Mouse (Mus musculus) embryonic facial prominence, embryonic 12.5 days (tissue): ENCODE measurements around the gene Mogs. TPM values are rescaled to one million over a fixed set of nuclear protein-coding genes. Genes with fewer than 3 reads are reported as not detected.

Experiments used
- ATAC-seq: fragments of 200-750 bp; cut with Nextera tagmentation; 2 replicates; pipeline ENCODE4 v1.8.0; 2017; ENCODE audit not compliant: insufficient number of reproducible peaks, insufficient read depth, low FRiP score, low TSS enrichment
- H3K27ac ChIP-seq: fragments of 300-500 bp; sonication (generic); 2 replicates; pipeline ENCODE4 v1.5.1; 2016; ENCODE audit warnings: mild to moderate bottlenecking
- H3K27me3 ChIP-seq: fragments of 300-500 bp; sonication (generic); 2 replicates; pipeline ENCODE4 v1.6.1; 2016; ENCODE audit warnings: mild to moderate bottlenecking, moderate library complexity
- H3K36me3 ChIP-seq: fragments of 300-500 bp; sonication (generic); 2 replicates; pipeline ENCODE4 v1.6.1; 2016; ENCODE audit warnings: mild to moderate bottlenecking
- H3K4me1 ChIP-seq: fragments of 300-500 bp; sonication (generic); 2 replicates; pipeline ENCODE4 v1.6.1; 2016
- H3K4me2 ChIP-seq: fragments of 300-500 bp; sonication (generic); replicated peaks from 2 replicates; pipeline ENCODE4 v1.6.1; 2016; ENCODE audit warnings: mild to moderate bottlenecking, moderate library complexity
- H3K4me3 ChIP-seq: fragments of 300-500 bp; sonication (generic); 2 replicates; pipeline ENCODE4 v1.5.1; 2016; ENCODE audit warnings: mild to moderate bottlenecking
- H3K9ac ChIP-seq: fragments of 300-500 bp; sonication (generic); 2 replicates; pipeline ENCODE4 v1.6.1; 2016; ENCODE audit warnings: mild to moderate bottlenecking, moderate library complexity
- H3K9me3 ChIP-seq: fragments of 300-500 bp; sonication (generic); 2 replicates; pipeline ENCODE4 v1.6.1; 2016; ENCODE audit warnings: mild to moderate bottlenecking, moderate library complexity
- WGBS: fragments of 180-500 bp; shearing (Covaris S2); methylation state at CpG from one replicate; pipeline ENCODE4 v1.1.7; 2016; 5-methylcytosine and 5-hydroxymethylcytosine counted together
- polyA plus RNA-seq: library from polyadenylated mRNA; unstranded; fragments of >200 nt; fragmentation: Nextera tagmentation; extraction: Ambion mirVana; gene quantifications from 2 replicates; pipeline ENCODE4 v1.2.1, GENCODE M21; 2016

Gene Mogs
- polyA plus RNA-seq, 1 experiment from 2014 or later: 55.2 TPM

GRCm38 (mm10) chr6:83140044-83140443 is 24.7 kb downstream of the Mogs start:
- 89% methylated on average over 8 of the region's 8 CpGs for WGBS
- 0 out of 2 replicates have a peak, but pooled peaks cover 5% of the 10 kb centered on the region for H3K27me3 ChIP-seq
- peaks cover 57% of the 10 kb centered on the region for H3K4me1 ChIP-seq
- H3K27ac ChIP-seq: no peak overlapping the region
- H3K4me2 ChIP-seq: peak overlapping the region; percentile 0; the same call in 1 of the 2 replicates
- no peak overlapping the region for H3K4me3 ChIP-seq
- no peaks in the 10 kb centered on the region for H3K9me3 ChIP-seq
- no peaks in the 10 kb centered on the region for H3K36me3 ChIP-seq
- H3K9ac ChIP-seq: no peak overlapping the region
- ATAC-seq: no peak

GRCm38 (mm10) chr6:83141636-83142035 is 26.3 kb downstream of the Mogs start:
- no peaks in the 10 kb centered on the region for H3K9me3 ChIP-seq
- H3K4me3 ChIP-seq: peak overlapping the region; percentile 35
- H3K27me3 ChIP-seq: 0 out of 2 replicates have a peak, but pooled peaks cover 5% of the 10 kb centered on the region
- no peak for ATAC-seq
- peak overlapping the region; percentile 74 for H3K4me2 ChIP-seq
- peaks cover 5% of the 10 kb centered on the region; the same call in 1 of the 2 replicates for H3K36me3 ChIP-seq
- H3K9ac ChIP-seq: peak overlapping the region; percentile 61
- H3K27ac ChIP-seq: no peak overlapping the region
- H3K4me1 ChIP-seq: peaks cover 41% of the 10 kb centered on the region
- 35% methylated on average over 4 of the region's 4 CpGs for WGBS

- peak overlapping the region; percentile 74 for H3K4me2 ChIP-seq
- peaks cover 11% of the 10 kb centered on the region for H3K36me3 ChIP-seq
- peaks cover 39% of the 10 kb centered on the region for H3K4me1 ChIP-seq
- ATAC-seq: no peak
- peak overlapping the region; percentile 35 for H3K4me3 ChIP-seq
- H3K27me3 ChIP-seq: 0 out of 2 replicates have a peak, but pooled peaks cover 5% of the 10 kb centered on the region
- peak overlapping the region; percentile 61 for H3K9ac ChIP-seq
- H3K9me3 ChIP-seq: no peaks in the 10 kb centered on the region
- H3K27ac ChIP-seq: no peak overlapping the region
- WGBS: 2% methylated on average over 41 of the region's 41 CpGs
Measured at GRCm38 (mm10) chr6:83142211-83142731, 27.0 kb downstream of the Mogs start.

DNA sequence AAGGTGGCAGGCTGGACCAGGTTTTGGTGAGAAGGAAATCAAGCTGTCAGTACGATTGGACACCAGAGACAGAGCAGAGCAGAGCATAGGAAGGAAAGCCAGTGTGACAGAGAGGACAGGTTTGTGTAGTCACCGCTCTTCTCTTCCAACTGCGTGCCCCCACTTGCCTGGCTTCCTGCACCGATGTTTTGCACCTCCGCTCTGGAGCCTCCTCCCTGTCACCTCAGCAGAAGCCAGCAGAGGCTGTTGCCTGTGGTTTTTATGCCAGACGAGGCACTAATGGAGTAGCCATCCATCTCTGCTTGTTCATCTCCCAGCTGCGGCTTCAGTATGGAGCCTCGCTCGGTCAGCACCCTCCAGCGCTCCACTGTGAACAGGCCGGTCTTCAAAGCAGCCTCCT is 27.6 kb downstream of the Mogs start:
- Histone ChIP-seq H3K9ac (no peak overlapping the region), H3K27ac (no peak overlapping the region), H3K4me2 (peak overlapping the region; percentile 74), H3K9me3 (no peaks in the 10 kb centered on the region), H3K27me3 (0 out of 2 replicates have a peak, but pooled peaks cover 5% of the 10 kb centered on the region), H3K4me1 (peaks cover 39% of the 10 kb centered on the region), H3K36me3 (peaks cover 17% of the 10 kb centered on the region), H3K4me3 (no peak overlapping the region)
- no peak for ATAC-seq
- 57% methylated on average over 11 of the region's 11 CpGs for WGBS

DNA sequence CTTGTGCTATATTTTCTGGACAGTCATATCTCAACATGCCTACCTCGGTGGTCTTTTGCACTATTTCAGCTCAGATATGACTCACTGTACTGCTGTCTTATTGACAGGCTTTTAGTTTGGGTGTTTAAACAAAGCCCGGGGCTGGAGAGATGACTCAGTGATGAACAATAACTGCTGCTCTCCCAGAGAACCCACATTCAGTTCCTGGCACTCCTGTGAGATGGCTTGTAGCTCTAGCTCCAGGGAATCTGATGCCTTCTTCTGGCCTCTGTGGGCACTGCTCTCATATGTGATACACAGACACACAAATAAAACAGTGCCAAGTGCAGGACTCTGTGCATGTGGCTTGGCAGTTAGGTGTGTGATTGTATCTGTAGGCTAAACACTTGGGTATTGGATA is 29.9 kb downstream of the Mogs start:
- H3K9me3 ChIP-seq: no peaks in the 10 kb centered on the region
- peaks cover 18% of the 10 kb centered on the region for H3K4me1 ChIP-seq
- H3K27me3 ChIP-seq: 0 out of 2 replicates have a peak, but pooled peaks cover 5% of the 10 kb centered on the region
- H3K4me3 ChIP-seq: no peak overlapping the region
- WGBS: 82% methylated on average over 2 of the region's 2 CpGs
- H3K36me3 ChIP-seq: peaks cover 40% of the 10 kb centered on the region
- no peak overlapping the region for H3K27ac ChIP-seq
- no peak overlapping the region for H3K9ac ChIP-seq
- ATAC-seq: no peak
- H3K4me2 ChIP-seq: no peak overlapping the region

DNA sequence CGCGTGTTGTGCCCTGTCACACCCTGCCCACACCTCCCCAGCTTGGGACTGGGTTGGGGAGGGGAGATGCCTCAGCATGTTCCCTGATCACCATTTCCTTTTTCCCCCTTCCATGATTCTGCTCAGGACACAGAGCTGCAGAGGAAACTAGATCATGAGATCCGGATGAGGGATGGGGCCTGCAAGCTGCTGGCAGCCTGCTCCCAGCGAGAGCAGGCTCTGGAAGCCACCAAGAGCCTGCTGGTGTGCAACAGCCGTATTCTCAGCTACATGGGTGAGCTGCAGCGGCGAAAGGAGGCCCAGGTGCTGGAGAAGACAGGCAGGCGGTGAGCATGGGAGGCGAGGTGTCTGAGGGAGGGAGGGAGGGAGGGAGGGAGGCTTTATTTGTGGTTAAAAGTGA is 30.5 kb downstream of the Mogs start:
- Histone ChIP-seq H3K36me3 (peaks cover 46% of the 10 kb centered on the region), H3K27me3 (0 out of 2 replicates have a peak, but pooled peaks cover 5% of the 10 kb centered on the region), H3K9ac (0 out of 2 replicates have a peak overlapping the region, but pooled peaks have one; percentile 17), H3K27ac (no peak overlapping the region), H3K4me1 (peaks cover 18% of the 10 kb centered on the region), H3K9me3 (no peaks in the 10 kb centered on the region), H3K4me2 (no peak overlapping the region), H3K4me3 (no peak overlapping the region)
- no peak for ATAC-seq
- 79% methylated on average over 9 of the region's 9 CpGs for WGBS

GRCm38 (mm10) chr6:83147280-83147679 is 32.0 kb downstream of the Mogs start:
- H3K27ac ChIP-seq: no peak overlapping the region
- peaks cover 60% of the 10 kb centered on the region for H3K36me3 ChIP-seq
- no peak overlapping the region for H3K9ac ChIP-seq
- H3K27me3 ChIP-seq: no peaks in the 10 kb centered on the region
- no peak for ATAC-seq
- no peaks in the 10 kb centered on the region for H3K9me3 ChIP-seq
- H3K4me3 ChIP-seq: no peak overlapping the region
- no peak overlapping the region for H3K4me2 ChIP-seq
- 59% methylated on average over 7 of the region's 7 CpGs for WGBS
- H3K4me1 ChIP-seq: peaks cover 9% of the 10 kb centered on the region

GRCm38 (mm10) chr6:83151721-83152120 is 36.4 kb downstream of the Mogs start:
- 48% methylated on average over 8 of the region's 8 CpGs for WGBS

GRCm38 (mm10) chr6:83153038-83153437 is 37.7 kb downstream of the Mogs start:
- no peaks in the 10 kb centered on the region for H3K9me3 ChIP-seq
- WGBS: 83% methylated on average over 12 of the region's 12 CpGs
- H3K36me3 ChIP-seq: peaks cover 52% of the 10 kb centered on the region
- H3K27me3 ChIP-seq: no peaks in the 10 kb centered on the region
- no peak overlapping the region for H3K4me3 ChIP-seq
- ATAC-seq: no peak
- H3K27ac ChIP-seq: no peak overlapping the region
- no peak overlapping the region for H3K9ac ChIP-seq
- no peak overlapping the region for H3K4me2 ChIP-seq
- peaks cover 16% of the 10 kb centered on the region for H3K4me1 ChIP-seq

More at GRCm38 (mm10) chr6:83151721-83152120, 36.4 kb downstream of the Mogs start:
- Histone ChIP-seq H3K4me1 (peaks cover 16% of the 10 kb centered on the region), H3K27me3 (no peaks in the 10 kb centered on the region), H3K9ac (no peak overlapping the region), H3K4me3 (no peak overlapping the region), H3K9me3 (no peaks in the 10 kb centered on the region), H3K36me3 (peaks cover 66% of the 10 kb centered on the region), H3K27ac (peak overlapping the region; percentile 24; the same call in 1 of the 2 replicates), H3K4me2 (no peak overlapping the region)
- ATAC-seq: no peak

GRCm38 (mm10) chr6:83153485-83153884 is 38.2 kb downstream of the Mogs start:
- no peaks in the 10 kb centered on the region for H3K27me3 ChIP-seq
- H3K4me2 ChIP-seq: no peak overlapping the region
- no peaks in the 10 kb centered on the region for H3K9me3 ChIP-seq
- H3K9ac ChIP-seq: no peak overlapping the region
- peaks cover 48% of the 10 kb centered on the region for H3K36me3 ChIP-seq
- no peak for ATAC-seq
- whole genome bisulfite sequencing: 68% methylated on average over 5 of the region's 5 CpGs
- H3K4me3 ChIP-seq: no peak overlapping the region
- peaks cover 16% of the 10 kb centered on the region for H3K4me1 ChIP-seq
- H3K27ac ChIP-seq: no peak overlapping the region

DNA sequence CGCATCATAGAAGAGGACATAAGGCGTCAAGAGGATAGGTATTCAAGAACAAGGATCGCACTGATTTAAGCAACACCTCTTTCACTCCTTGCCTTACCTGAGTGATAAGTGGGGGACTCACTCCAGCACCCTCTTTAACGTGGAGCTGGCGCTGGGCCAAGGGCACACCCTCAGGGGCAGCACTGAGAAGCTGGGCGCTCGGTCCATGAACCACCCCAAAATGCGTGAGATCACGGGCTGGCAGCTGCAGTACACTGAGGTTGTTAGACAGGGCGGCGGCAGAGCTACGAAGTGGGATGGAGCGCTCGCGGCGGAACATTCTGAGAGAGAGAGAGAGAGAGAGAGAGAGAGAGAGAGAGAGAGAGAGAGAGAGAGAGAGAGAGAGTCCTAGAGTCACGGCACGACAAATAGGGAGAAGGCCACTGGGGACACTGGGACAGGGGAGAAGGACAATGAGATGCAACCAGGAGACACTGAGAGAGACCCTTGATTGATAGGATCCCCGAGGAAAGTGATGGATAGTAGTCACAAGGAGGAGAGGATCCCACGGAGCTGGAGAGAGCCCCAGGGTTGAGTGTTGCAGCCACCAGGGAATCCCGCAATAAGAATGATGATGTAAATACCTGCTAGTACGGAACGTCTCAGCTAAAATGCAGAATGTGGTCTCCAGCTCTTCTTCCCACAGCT is 40.4 kb downstream of the Mogs start:
- 0 out of 2 replicates have a peak, but pooled peaks have one; percentile 4 for ATAC-seq
- peak overlapping the region; percentile 61 for H3K9ac ChIP-seq
- peak overlapping the region; percentile 86 for H3K4me2 ChIP-seq
- peak overlapping the region; percentile 55 for H3K4me3 ChIP-seq
- H3K9me3 ChIP-seq: no peaks in the 10 kb centered on the region
- 8% methylated on average over 23 of the region's 23 CpGs for WGBS
- H3K4me1 ChIP-seq: peaks cover 16% of the 10 kb centered on the region
- peaks cover 9% of the 10 kb centered on the region for H3K27me3 ChIP-seq
- H3K27ac ChIP-seq: no peak overlapping the region
- peaks cover 26% of the 10 kb centered on the region; the same call in 1 of the 2 replicates for H3K36me3 ChIP-seq

- 1% methylated on average over 32 of the region's 32 CpGs for WGBS
- no peak within 1 kb of the TSS for H3K27ac ChIP-seq
- H3K4me2 ChIP-seq: peak within 1 kb of the TSS; percentile 86
- peaks cover 16% of the 10 kb centered on the region for H3K4me1 ChIP-seq
- H3K36me3 ChIP-seq: peaks cover 21% of the 10 kb centered on the region; the same call in 1 of the 2 replicates
- ATAC-seq: peak; percentile 83
- H3K9ac ChIP-seq: peak within 1 kb of the TSS; percentile 61
- H3K27me3 ChIP-seq: peaks cover 15% of the 10 kb centered on the region
- H3K9me3 ChIP-seq: no peaks in the 10 kb centered on the region
- H3K4me3 ChIP-seq: peak within 1 kb of the TSS; percentile 55
Measured at GRCm38 (mm10) chr6:83156259-83156684, 41.0 kb downstream of the Mogs start, which contains the start of the genes Wdr54 and 1700003E16Rik. Gene Wdr54, minus strand, starts transcription at chr6:83156397. Gene 1700003E16Rik, plus strand, starts transcription at chr6:83156404.
